Mouse (Mus musculus) stomach, embryonic 15.5 days (tissue): Measurements from ENCODE around the gene Ubr1. TPM values are rescaled to one million over a fixed set of nuclear protein-coding genes. Genes with fewer than 3 reads are reported as not detected.

Experiments used
- ATAC-seq: fragments of 200-750 bp; cut with Nextera tagmentation; 2 replicates; pipeline ENCODE4 v1.8.0; 2017; ENCODE audit warnings: low read depth, moderate number of reproducible peaks, moderate TSS enrichment; ENCODE audit not compliant: insufficient read depth, low FRiP score
- H3K27ac ChIP-seq: fragments of 300-500 bp; sonication (generic); 2 replicates; pipeline ENCODE4 v1.5.1; 2015; ENCODE audit warnings: mild to moderate bottlenecking, inconsistent platforms
- H3K27me3 ChIP-seq: fragments of 300-500 bp; sonication (generic); replicated peaks from 2 replicates; pipeline ENCODE4 v1.6.1; 2015; ENCODE audit warnings: inconsistent platforms
- H3K36me3 ChIP-seq: fragments of 300-500 bp; sonication (generic); 2 replicates; pipeline ENCODE4 v1.6.1; 2015; ENCODE audit warnings: inconsistent platforms
- H3K4me1 ChIP-seq: fragments of 300-500 bp; sonication (generic); 2 replicates; pipeline ENCODE4 v1.6.1; 2015; ENCODE audit warnings: inconsistent platforms
- H3K4me2 ChIP-seq: fragments of 300-500 bp; sonication (generic); 2 replicates; pipeline ENCODE4 v1.6.1; 2015; ENCODE audit warnings: mild to moderate bottlenecking, inconsistent platforms
- H3K4me3 ChIP-seq: fragments of 300-500 bp; sonication (generic); replicated peaks from 2 replicates; pipeline ENCODE4 v1.5.1; 2015; ENCODE audit warnings: inconsistent platforms
- H3K9ac ChIP-seq: fragments of 300-500 bp; sonication (generic); 2 replicates; pipeline ENCODE4 v1.6.1; 2015; ENCODE audit warnings: inconsistent platforms
- H3K9me3 ChIP-seq: fragments of 300-500 bp; sonication (generic); 2 replicates; pipeline ENCODE4 v1.6.1; 2016; ENCODE audit warnings: inconsistent platforms
- WGBS: fragments of 180-500 bp; shearing (Covaris S2); methylation state at CpG from one replicate; pipeline ENCODE4 v1.1.7; 2015; 5-methylcytosine and 5-hydroxymethylcytosine counted together
- polyA plus RNA-seq: library from polyadenylated mRNA; unstranded; fragments of >200 nt; fragmentation: Nextera tagmentation; extraction: Ambion mirVana; gene quantifications from 2 replicates; pipeline ENCODE4 v1.2.1, GENCODE M21; 2015

The Ubr1 gene
- polyA plus RNA-seq, 1 experiment from 2014 or later, result 21.5 TPM

DNA sequence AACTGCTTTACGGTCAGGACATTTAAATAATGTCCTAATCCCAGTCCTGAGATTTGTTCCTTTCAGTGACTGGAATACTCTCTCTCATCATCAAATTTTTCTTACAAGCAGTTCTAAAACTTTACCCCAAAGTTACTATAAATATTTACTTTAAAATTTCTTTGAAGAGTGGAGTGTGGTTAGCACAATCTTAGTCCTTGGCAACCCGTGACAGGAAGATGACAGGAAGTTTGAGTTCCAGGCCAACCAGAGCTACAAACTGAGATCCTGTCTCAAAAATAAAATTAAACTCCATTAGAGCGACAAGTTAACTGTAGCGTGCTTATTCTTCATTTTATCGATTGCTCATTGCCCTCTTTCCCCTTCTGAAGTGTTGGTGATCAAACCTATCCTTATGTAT is 82.9 kb downstream of the Ubr1 start:
- whole genome bisulfite sequencing, result 79% methylated on average over 5 of the region's 5 CpGs
- H3K4me2 ChIP-seq, result no peak overlapping the region
- H3K4me3 ChIP-seq, result no peak overlapping the region
- peaks cover 13% of the 10 kb centered on the region for H3K36me3 ChIP-seq
- H3K9ac ChIP-seq, result no peak overlapping the region
- ATAC-seq, result no peak
- no peak overlapping the region for H3K27ac ChIP-seq
- H3K27me3 ChIP-seq, result no peaks in the 10 kb centered on the region
- no peaks in the 10 kb centered on the region for H3K9me3 ChIP-seq
- no peaks in the 10 kb centered on the region for H3K4me1 ChIP-seq

DNA sequence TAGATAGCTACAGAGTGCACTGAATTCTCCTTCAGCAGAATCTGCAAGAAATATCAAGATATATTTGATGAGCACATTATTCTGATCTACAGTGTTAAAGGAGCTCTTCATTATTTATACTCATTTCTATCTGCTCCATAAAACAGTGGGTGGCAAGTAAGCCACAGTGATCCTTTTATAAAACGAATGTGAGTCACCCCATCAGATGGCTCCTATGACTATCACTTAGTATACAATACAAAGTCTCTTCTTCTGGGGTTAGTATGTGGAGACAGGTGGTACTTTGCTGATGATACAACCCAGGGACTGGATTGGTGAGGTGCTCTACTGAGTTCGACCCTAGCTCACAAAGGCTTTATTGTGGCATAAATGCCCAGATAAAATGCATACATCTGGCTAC is 97.3 kb downstream of the Ubr1 start:
- H3K4me1 ChIP-seq, result no peaks in the 10 kb centered on the region
- H3K27me3 ChIP-seq, result no peaks in the 10 kb centered on the region
- peaks cover 20% of the 10 kb centered on the region; the same call in 1 of the 2 replicates for H3K36me3 ChIP-seq
- no peak overlapping the region for H3K9ac ChIP-seq
- WGBS, result 92% methylated on average over 2 of the region's 2 CpGs
- no peak overlapping the region for H3K27ac ChIP-seq
- no peaks in the 10 kb centered on the region for H3K9me3 ChIP-seq
- H3K4me2 ChIP-seq, result no peak overlapping the region
- H3K4me3 ChIP-seq, result no peak overlapping the region
- ATAC-seq, result no peak

DNA sequence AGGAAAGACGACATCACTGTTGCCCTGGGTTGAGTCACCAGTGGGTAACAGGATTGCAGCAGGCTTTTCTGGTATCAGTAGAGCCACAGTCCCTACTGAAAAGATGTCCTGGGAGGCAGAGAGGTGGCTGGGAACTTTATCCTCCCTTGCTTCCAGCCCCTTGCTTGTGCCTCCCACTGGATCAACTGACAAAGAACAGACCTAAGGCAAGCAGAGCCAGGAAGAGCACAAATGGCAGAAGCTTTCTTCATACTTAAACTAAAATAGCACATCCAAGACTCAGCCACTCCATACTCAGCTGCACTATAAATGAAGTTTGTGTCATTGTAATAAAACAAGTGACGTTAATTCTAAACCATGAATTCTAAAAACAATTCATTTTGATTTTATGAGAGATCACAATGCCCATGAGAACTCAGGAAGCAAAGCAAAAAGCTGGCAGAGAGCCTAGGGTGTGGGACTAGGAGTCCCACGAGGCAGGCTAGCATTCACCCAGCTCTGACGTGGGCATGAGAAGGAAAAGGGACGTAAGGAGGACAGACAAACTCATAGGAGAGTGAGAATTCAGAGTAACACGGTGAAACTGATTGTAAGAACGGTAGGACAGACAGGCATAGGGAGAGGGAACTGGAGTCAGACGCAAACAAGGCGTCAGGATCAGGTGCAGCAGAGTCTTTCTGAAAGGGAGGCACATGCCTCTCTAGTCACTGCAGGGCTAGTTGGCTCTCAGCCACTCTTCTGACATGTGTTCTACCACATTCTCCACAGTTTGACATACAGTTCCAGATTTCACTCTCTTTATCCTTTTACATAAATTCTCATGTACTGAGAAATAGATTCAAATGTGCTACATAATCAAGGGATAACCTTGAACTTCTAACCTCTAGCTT is 98.8 kb downstream of the Ubr1 start:
- H3K4me2 ChIP-seq, result no peak overlapping the region
- H3K9ac ChIP-seq, result no peak overlapping the region
- peaks cover 17% of the 10 kb centered on the region; the same call in 1 of the 2 replicates for H3K36me3 ChIP-seq
- H3K4me3 ChIP-seq, result no peak overlapping the region
- no peaks in the 10 kb centered on the region for H3K4me1 ChIP-seq
- peak overlapping the region; percentile 42 for H3K27ac ChIP-seq
- H3K9me3 ChIP-seq, result no peaks in the 10 kb centered on the region
- H3K27me3 ChIP-seq, result no peaks in the 10 kb centered on the region
- ATAC-seq, result no peak
- 74% methylated on average over 9 of the region's 9 CpGs for WGBS

DNA sequence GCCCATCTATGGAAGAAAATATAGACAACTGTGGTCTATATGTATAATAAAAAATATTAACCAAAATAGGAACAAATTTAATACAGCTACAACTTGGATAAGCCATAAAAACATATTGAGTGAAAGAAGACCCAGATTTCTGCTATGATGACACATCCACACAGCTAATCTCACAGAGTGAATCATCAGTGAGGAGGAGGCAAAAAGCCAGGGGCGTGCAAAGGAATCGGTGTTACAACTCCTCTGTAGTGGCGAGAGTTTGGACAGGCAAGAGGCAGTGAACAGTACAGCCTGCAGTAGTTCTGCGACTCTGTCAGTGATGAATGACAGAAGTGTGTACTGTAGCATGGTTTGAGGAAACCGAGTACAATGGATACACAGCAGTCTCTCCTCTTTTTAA is 103.2 kb downstream of the Ubr1 start:
- 80% methylated on average over 5 of the region's 5 CpGs for WGBS
- no peak overlapping the region for H3K9ac ChIP-seq
- no peaks in the 10 kb centered on the region for H3K27me3 ChIP-seq
- H3K4me1 ChIP-seq, result no peaks in the 10 kb centered on the region
- no peak overlapping the region for H3K4me3 ChIP-seq
- no peak overlapping the region for H3K27ac ChIP-seq
- H3K9me3 ChIP-seq, result no peaks in the 10 kb centered on the region
- H3K4me2 ChIP-seq, result no peak overlapping the region
- H3K36me3 ChIP-seq, result peaks cover 5% of the 10 kb centered on the region; the same call in 1 of the 2 replicates
- no peak for ATAC-seq

DNA sequence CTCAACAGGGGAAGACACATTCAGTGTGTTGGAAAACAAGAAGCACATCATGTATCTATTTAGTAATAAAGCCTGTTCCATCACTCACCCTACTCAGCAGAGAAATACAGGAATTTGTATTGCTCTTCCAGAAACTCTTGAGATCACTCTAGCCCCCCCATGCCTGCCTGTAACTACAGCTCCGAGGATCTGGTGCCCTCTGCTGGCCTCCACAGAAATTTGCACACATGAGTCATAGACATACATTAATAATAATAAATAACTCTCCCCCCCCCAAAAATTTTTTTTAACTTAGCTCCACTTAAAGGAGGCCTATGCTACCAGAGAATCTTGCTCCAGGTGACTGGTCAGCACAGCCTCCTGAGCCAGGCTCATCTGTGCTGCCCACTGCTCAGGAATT is 104.0 kb downstream of the Ubr1 start:
- ATAC-seq, result no peak
- 19% methylated on average over 1 of the region's 1 CpGs for WGBS
- H3K36me3 ChIP-seq, result 0 out of 2 replicates have a peak, but pooled peaks cover 5% of the 10 kb centered on the region

DNA sequence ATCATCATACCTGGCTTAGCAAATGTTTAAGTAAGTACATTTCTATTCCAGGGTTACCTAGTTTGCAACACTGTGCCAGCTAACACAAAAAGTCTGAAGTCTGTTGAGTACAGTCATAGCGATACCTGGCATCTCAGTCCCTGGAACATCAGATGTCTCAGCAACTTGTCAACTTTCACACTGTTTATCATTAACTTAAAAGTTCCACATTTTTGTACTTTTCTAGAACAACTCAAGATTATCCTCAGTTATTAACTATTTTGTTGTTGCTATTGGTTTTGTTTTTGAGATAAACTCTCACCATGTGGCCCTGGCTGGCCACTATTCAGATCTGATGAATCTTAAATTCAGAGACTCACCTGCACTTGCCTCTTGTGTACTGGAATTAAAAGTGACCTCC is 107.1 kb downstream of the Ubr1 start:
- WGBS, result 98% methylated on average over 1 of the region's 1 CpGs
- H3K27me3 ChIP-seq, result no peaks in the 10 kb centered on the region
- H3K9me3 ChIP-seq, result no peaks in the 10 kb centered on the region
- no peak overlapping the region for H3K4me2 ChIP-seq
- no peak overlapping the region for H3K27ac ChIP-seq
- ATAC-seq, result no peak
- H3K4me3 ChIP-seq, result no peak overlapping the region
- H3K36me3 ChIP-seq, result peaks cover 4% of the 10 kb centered on the region; the same call in 1 of the 2 replicates
- no peaks in the 10 kb centered on the region for H3K4me1 ChIP-seq
- H3K9ac ChIP-seq, result no peak overlapping the region

More for the DNA sequence above, 104.0 kb downstream of the Ubr1 start:
- Histone ChIP-seq H3K4me2 (no peak overlapping the region), H3K27me3 (no peaks in the 10 kb centered on the region), H3K4me3 (no peak overlapping the region), H3K27ac (no peak overlapping the region), H3K9ac (no peak overlapping the region), H3K9me3 (no peaks in the 10 kb centered on the region), H3K4me1 (no peaks in the 10 kb centered on the region)

DNA sequence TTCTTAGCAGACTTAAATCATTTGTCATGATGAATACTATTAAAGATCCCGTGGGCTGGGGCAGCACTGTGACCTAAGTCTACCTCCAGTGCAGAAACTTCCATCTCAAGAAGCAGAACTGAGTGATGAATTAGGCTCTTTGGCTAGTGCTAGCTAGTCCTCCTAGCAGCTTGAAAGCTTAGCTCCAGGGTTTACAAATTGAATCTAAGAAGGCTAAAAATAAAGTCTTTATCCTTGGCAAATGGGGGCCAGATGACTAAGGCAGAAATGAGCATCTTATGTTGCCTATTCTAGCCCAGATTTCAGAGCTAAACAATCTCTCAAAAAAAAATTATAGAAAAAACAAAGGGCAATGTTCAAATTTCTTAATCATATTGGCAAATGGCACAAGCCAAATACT is 109.8 kb downstream of the Ubr1 start:
- no peak overlapping the region for H3K4me3 ChIP-seq
- no peaks in the 10 kb centered on the region for H3K4me1 ChIP-seq
- no peaks in the 10 kb centered on the region for H3K9me3 ChIP-seq
- H3K4me2 ChIP-seq, result no peak overlapping the region
- H3K27ac ChIP-seq, result no peak overlapping the region
- H3K27me3 ChIP-seq, result no peaks in the 10 kb centered on the region
- no peak for ATAC-seq
- no peak overlapping the region for H3K9ac ChIP-seq
- 38% methylated on average over 1 of the region's 1 CpGs for WGBS
- H3K36me3 ChIP-seq, result peaks cover 4% of the 10 kb centered on the region; the same call in 1 of the 2 replicates

DNA sequence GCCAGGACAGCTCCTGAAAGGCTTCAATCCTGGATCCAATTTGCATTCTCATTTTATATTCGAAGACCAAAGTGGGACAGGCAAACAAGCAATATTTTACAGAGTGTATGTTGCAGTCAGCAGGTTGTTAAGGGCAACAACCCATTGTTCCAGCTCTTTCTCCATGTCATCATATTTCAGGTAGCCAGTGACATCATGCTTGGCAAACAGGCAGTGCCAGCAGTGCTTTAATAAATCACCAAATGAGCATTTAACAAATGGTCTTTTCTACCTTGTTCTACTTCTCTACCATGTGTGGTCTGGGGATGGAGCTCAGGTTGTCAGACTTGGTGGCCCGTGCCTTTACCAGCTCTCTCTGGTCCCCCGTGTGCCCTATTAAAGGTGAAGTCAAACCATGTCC is 112.4 kb downstream of the Ubr1 start:
- H3K9ac ChIP-seq, result no peak overlapping the region
- no peak overlapping the region for H3K4me3 ChIP-seq
- H3K27me3 ChIP-seq, result no peaks in the 10 kb centered on the region
- ATAC-seq, result no peak
- H3K27ac ChIP-seq, result no peak overlapping the region
- WGBS, result 76% methylated on average over 3 of the region's 3 CpGs
- no peak overlapping the region for H3K4me2 ChIP-seq
- no peaks in the 10 kb centered on the region for H3K4me1 ChIP-seq
- peaks cover 4% of the 10 kb centered on the region; the same call in 1 of the 2 replicates for H3K36me3 ChIP-seq
- no peaks in the 10 kb centered on the region for H3K9me3 ChIP-seq

DNA sequence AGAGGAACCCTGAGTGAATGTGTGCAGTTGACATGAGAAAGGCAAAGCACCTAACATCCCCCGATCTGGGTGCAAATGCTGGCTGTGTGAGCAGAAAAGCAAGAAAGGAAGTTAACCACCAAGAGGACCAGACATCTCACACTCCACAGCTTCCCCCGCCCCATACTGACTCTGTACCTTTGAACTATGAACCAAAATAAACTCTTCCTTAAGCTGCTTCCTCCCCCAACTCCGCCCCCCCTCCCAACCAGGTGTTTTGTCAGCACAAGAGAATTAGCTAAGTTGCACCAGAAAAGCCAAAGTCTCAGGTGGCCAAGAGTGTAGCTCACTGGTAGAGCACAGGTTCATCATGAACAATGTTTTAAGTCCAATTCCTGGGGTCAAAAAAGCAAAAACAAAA is 117.4 kb downstream of the Ubr1 start:
- Histone ChIP-seq H3K36me3 (no peaks in the 10 kb centered on the region), H3K4me1 (0 out of 2 replicates have a peak, but pooled peaks cover 2% of the 10 kb centered on the region), H3K4me3 (no peak overlapping the region), H3K9ac (no peak overlapping the region), H3K27me3 (no peaks in the 10 kb centered on the region), H3K27ac (no peak overlapping the region), H3K4me2 (no peak overlapping the region), H3K9me3 (no peaks in the 10 kb centered on the region)
- 64% methylated on average over 3 of the region's 3 CpGs for WGBS
- no peak for ATAC-seq

DNA sequence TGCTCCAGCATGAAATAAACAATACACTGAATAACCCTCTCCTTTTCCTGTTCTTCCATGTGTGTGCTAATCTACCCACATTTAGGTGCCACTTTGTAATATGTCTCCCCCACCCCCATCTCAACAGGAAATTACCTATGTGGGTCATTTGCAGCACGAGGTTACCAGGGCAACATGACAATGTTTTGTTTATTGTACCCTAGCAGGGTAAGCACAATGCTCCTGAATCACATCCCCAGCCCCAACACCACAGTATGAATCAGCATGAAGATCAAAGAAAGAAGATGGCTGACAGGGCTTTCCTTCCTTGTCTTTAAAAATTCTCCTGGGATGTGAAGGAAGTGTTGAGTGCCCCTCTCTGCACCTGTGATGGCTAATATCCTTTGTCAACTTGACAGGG is 117.9 kb downstream of the Ubr1 start:
- Histone ChIP-seq H3K4me2 (no peak overlapping the region), H3K27me3 (no peaks in the 10 kb centered on the region), H3K4me3 (no peak overlapping the region), H3K9ac (no peak overlapping the region), H3K36me3 (no peaks in the 10 kb centered on the region), H3K4me1 (0 out of 2 replicates have a peak, but pooled peaks cover 2% of the 10 kb centered on the region), H3K9me3 (no peaks in the 10 kb centered on the region), H3K27ac (no peak overlapping the region)
- 19% methylated on average over 1 of the region's 1 CpGs for WGBS
- no peak for ATAC-seq

DNA sequence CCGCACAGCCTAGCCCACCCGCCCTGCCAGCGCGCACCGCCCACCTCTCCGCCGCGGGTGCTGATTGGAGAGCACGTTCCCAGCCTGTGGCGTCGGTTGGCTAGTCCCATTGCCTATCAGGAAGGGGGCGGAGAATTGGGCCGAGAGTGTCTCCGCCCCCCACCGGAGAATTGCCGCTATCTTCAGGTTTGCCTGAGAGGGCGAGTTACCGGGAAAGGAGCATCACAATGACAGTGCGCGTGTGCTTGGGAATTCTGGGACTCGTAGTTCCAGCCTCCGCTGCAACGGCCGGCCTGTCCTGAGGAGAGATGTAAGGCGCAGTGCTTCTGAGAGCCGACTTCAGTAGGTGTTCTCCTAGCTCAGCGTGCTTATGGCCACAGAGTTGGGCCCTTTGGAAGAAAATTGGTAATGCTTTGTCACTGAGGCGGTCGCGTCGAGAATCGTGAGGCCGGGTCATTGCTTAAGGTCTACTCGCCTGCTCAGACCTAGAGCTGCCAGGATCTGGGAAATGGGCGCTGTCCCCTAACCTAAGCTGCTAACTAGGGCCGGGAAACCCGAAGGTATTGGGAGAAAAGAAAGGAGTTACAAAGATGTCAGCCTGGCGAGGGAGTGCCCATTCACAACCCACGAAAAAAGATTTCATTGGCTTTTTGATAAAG is 120.0 kb downstream of the Ubr1 start, which contains the start of gene Ttbk2:
TSS of gene Ttbk2 (minus strand) at position 181 of the 659 bp plus-strand sequence.
- Histone ChIP-seq H3K4me3 (peak within 1 kb of the TSS; percentile 94), H3K9ac (peak within 1 kb of the TSS; percentile 58), H3K9me3 (no peaks in the 10 kb centered on the region), H3K4me1 (0 out of 2 replicates have a peak, but pooled peaks cover 2% of the 10 kb centered on the region), H3K36me3 (no peaks in the 10 kb centered on the region), H3K4me2 (peak within 1 kb of the TSS; percentile 88), H3K27ac (peak within 1 kb of the TSS; percentile 32; the same call in 1 of the 2 replicates), H3K27me3 (no peaks in the 10 kb centered on the region)
- ATAC-seq, result peak; percentile 100
- under 1% methylated on average over 39 of the region's 39 CpGs for WGBS
